Mouse (Mus musculus) lung, postnatal 0 days (tissue): ENCODE data around the gene Nme8. TPM values are rescaled to one million over a fixed set of nuclear protein-coding genes. Genes with fewer than 3 reads are reported as not detected.
A peak's percentile ranks its signal among the peaks of the same experiment; 100 is the strongest.

Source experiments
- ATAC-seq: fragments of 200-750 bp; cut with Nextera tagmentation; 2 replicates; pipeline ENCODE4 v1.8.0; 2017; ENCODE audit warnings: moderate library complexity
- DNase-seq: peaks from one replicate; pipeline ENCODE4 v3.0.0-alpha.2; 2016; ENCODE audit warnings: low spot score
- H3K27ac ChIP-seq: fragments of 300-500 bp; sonication (generic); 2 replicates; pipeline ENCODE4 v1.5.1; 2014; ENCODE audit warnings: antibody characterized with exemption, mild to moderate bottlenecking, low read length, mixed read lengths
- H3K27me3 ChIP-seq: fragments of 300-500 bp; sonication (generic); replicated peaks from 2 replicates; pipeline ENCODE4 v1.6.1; 2014; ENCODE audit warnings: low read length, mixed read lengths; ENCODE audit not compliant: insufficient read depth
- H3K36me3 ChIP-seq: fragments of 300-500 bp; sonication (generic); 2 replicates; pipeline ENCODE4 v1.6.1; 2014; ENCODE audit warnings: low read length, mixed read lengths; ENCODE audit not compliant: insufficient read depth
- H3K4me1 ChIP-seq: fragments of 300-500 bp; sonication (generic); 2 replicates; pipeline ENCODE4 v1.6.1; 2014; ENCODE audit warnings: antibody characterized with exemption, low read depth, low read length, mixed read lengths; ENCODE audit not compliant: insufficient read depth
- H3K4me2 ChIP-seq: fragments of 300-500 bp; sonication (generic); replicated peaks from 2 replicates; pipeline ENCODE4 v1.6.1; 2014; ENCODE audit warnings: low read depth, mild to moderate bottlenecking, low read length, moderate library complexity, mixed read lengths
- H3K4me3 ChIP-seq: fragments of 300-500 bp; sonication (generic); 2 replicates; pipeline ENCODE4 v1.5.1; 2014; ENCODE audit warnings: low read depth, low read length
- H3K9ac ChIP-seq: fragments of 300-500 bp; sonication (generic); replicated peaks from 2 replicates; pipeline ENCODE4 v1.6.1; 2014; ENCODE audit warnings: low read depth, mild to moderate bottlenecking
- H3K9me3 ChIP-seq: fragments of 300-500 bp; sonication (generic); 2 replicates; pipeline ENCODE4 v1.6.1; 2016; ENCODE audit warnings: low read length, mixed read lengths
- CTCF ChIP-seq: IDR thresholded peaks from 2 replicates; pipeline ENCODE4 v1.5.1; 2016; ENCODE audit warnings: antibody characterized with exemption, mild to moderate bottlenecking
- EP300 ChIP-seq: IDR thresholded peaks from 2 replicates; pipeline ENCODE4 v1.6.1; 2016; ENCODE audit warnings: antibody characterized with exemption, mild to moderate bottlenecking, control low read depth
- whole genome bisulfite sequencing: fragments of 180-500 bp; shearing (Covaris S2); extraction: QIAGEN DNeasy Blood & Tissue Kit; methylation state at CpG from one replicate; pipeline ENCODE4 v1.1.7; 2014; 5-methylcytosine and 5-hydroxymethylcytosine counted together
- polyA plus RNA-seq: library from polyadenylated mRNA; unstranded; fragments of >200 nt; fragmentation: Nextera tagmentation; extraction: Ambion mirVana; gene quantifications from 2 replicates; pipeline ENCODE4 v1.2.1, GENCODE M21; 2015

Gene Nme8
- polyA plus RNA-seq: 0.11 TPM in 1 of 2 replicates, not detected in the other

DNA sequence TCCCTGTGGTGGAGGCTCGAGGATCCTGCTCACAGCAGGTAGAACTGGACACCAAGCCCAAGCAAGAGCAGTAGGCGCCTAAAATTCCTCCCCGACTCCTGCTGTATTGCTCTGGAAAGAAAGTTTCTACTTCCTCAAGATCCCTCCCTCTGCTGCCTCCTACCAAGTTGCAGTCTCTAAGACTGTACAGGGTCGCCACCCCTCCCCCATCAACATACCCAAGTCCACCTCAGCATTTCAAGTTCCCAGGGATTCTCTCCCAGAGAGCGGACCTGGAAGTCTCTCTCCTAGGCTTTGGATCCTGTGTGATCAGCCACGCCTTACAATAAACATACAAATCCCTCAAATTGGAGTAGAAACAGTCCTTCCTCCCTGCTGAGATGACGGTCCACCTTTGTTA lies at the start of gene Nme8:
TSS of gene Nme8 (minus strand) at position 5 of the 400 bp plus-strand sequence.
- Histone ChIP-seq H3K4me1 (no peaks in the 10 kb centered on the region), H3K4me3 (no peak within 1 kb of the TSS), H3K27me3 (no peaks in the 10 kb centered on the region), H3K9ac (no peak within 1 kb of the TSS), H3K9me3 (no peaks in the 10 kb centered on the region), H3K27ac (no peak within 1 kb of the TSS), H3K36me3 (no peaks in the 10 kb centered on the region), H3K4me2 (0 out of 2 replicates have a peak within 1 kb of the TSS, but pooled peaks have one; percentile 14)
- TF ChIP-seq EP300 (no peak), CTCF (no peak)
- 18% methylated on average over 7 of the region's 7 CpGs for WGBS
- DNase-seq (no peak), ATAC-seq (no peak)

- Histone ChIP-seq H3K4me3 (no peak overlapping the region), H3K9ac (no peak overlapping the region), H3K4me1 (no peaks in the 10 kb centered on the region), H3K9me3 (no peaks in the 10 kb centered on the region), H3K4me2 (no peak overlapping the region), H3K36me3 (no peaks in the 10 kb centered on the region), H3K27ac (no peak overlapping the region), H3K27me3 (no peaks in the 10 kb centered on the region)
- no peak for DNase-seq
- 55% methylated on average over 2 of the region's 2 CpGs for WGBS
- ATAC-seq: no peak
- TF ChIP-seq EP300 (no peak), CTCF (no peak)
Measured at GRCm38 (mm10) chr13:19745741-19746140, 48.1 kb upstream of the Nme8 start.

DNA sequence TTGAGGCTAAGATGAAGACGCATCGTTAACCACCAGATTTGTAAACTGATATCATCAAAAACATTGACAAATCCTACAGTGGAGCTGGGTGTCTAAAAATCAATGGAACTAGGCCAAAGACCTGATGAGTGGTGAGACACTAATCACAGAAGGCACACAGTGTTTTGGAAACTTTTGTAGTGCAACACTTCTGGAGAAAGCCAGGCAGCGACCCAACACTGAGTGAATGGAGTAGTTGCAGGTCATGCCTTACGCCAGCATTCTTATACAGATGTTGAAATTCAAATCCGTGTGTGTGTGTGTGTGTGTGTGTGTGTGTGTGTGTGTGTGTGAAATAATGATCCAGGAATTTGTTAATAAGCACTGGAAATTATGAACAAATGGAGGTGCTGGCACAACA lies 46.9 kb upstream of the Nme8 start:
- WGBS: 69% methylated on average over 5 of the region's 5 CpGs
- ATAC-seq (peak; percentile 71), DNase-seq (peak; percentile 68)
- TF ChIP-seq EP300 (0 out of 2 replicates have a peak, but pooled peaks have one; percentile 11), CTCF (no peak)
- Histone ChIP-seq H3K4me3 (no peak overlapping the region), H3K9me3 (no peaks in the 10 kb centered on the region), H3K36me3 (no peaks in the 10 kb centered on the region), H3K4me1 (no peaks in the 10 kb centered on the region), H3K4me2 (no peak overlapping the region), H3K27me3 (no peaks in the 10 kb centered on the region), H3K27ac (no peak overlapping the region), H3K9ac (no peak overlapping the region)

GRCm38 (mm10) chr13:19734597-19734996 lies 37.0 kb upstream of the Nme8 start:
- H3K4me3 ChIP-seq: no peak overlapping the region
- H3K9ac ChIP-seq: no peak overlapping the region
- ATAC-seq (no peak), DNase-seq (no peak)
- no peaks in the 10 kb centered on the region for H3K27me3 ChIP-seq
- H3K4me1 ChIP-seq: no peaks in the 10 kb centered on the region
- H3K36me3 ChIP-seq: no peaks in the 10 kb centered on the region
- no peak overlapping the region for H3K27ac ChIP-seq
- no peak overlapping the region for H3K4me2 ChIP-seq
- TF ChIP-seq EP300 (no peak), CTCF (no peak)
- no peaks in the 10 kb centered on the region for H3K9me3 ChIP-seq
- WGBS: 84% methylated on average over 5 of the region's 5 CpGs

- DNase-seq (peak; percentile 22), ATAC-seq (no peak)
- no peak overlapping the region for H3K9ac ChIP-seq
- no peaks in the 10 kb centered on the region for H3K27me3 ChIP-seq
- H3K4me3 ChIP-seq: no peak overlapping the region
- 12% methylated on average over 2 of the region's 2 CpGs for WGBS
- no peak overlapping the region for H3K27ac ChIP-seq
- no peaks in the 10 kb centered on the region for H3K4me1 ChIP-seq
- H3K9me3 ChIP-seq: no peaks in the 10 kb centered on the region
- TF ChIP-seq EP300 (no peak), CTCF (no peak)
- H3K36me3 ChIP-seq: no peaks in the 10 kb centered on the region
- no peak overlapping the region for H3K4me2 ChIP-seq
Measured at GRCm38 (mm10) chr13:19730826-19731225, 33.2 kb upstream of the Nme8 start.

GRCm38 (mm10) chr13:19718954-19719353 lies 21.4 kb upstream of the Nme8 start:
- TF ChIP-seq CTCF: no peak
- TF ChIP-seq EP300: no peak
- no peaks in the 10 kb centered on the region for H3K36me3 ChIP-seq
- H3K9me3 ChIP-seq: no peaks in the 10 kb centered on the region
- no peaks in the 10 kb centered on the region for H3K4me1 ChIP-seq
- no peak overlapping the region for H3K4me2 ChIP-seq
- 20% methylated on average over 5 of the region's 5 CpGs for WGBS
- no peak overlapping the region for H3K27ac ChIP-seq
- no peaks in the 10 kb centered on the region for H3K27me3 ChIP-seq
- no peak overlapping the region for H3K9ac ChIP-seq
- DNase-seq (peak; percentile 13), ATAC-seq (no peak)
- no peak overlapping the region for H3K4me3 ChIP-seq

DNA sequence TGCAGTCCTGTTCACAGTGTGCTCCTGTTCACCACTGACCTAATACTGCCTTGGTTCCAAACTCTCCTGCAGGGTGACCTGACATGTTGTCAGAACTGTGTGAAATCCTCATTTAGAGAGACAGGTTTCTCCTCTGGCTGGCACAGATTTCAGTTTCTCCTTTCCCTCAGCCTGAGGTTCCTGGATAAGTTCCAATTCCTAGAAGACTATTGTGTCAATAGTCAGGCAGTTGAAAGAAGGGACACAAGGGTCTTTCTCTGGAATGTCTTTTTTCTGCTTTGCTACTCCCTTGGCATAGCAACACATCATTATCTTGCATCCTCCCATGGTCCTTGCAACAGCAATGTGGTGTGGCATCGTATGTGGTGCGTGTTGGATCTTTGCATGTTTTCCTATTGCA lies 19.6 kb upstream of the Nme8 start:
- Histone ChIP-seq H3K36me3 (no peaks in the 10 kb centered on the region), H3K9ac (no peak overlapping the region), H3K4me3 (no peak overlapping the region), H3K27me3 (no peaks in the 10 kb centered on the region), H3K4me2 (no peak overlapping the region), H3K9me3 (no peaks in the 10 kb centered on the region), H3K27ac (no peak overlapping the region), H3K4me1 (no peaks in the 10 kb centered on the region)
- 60% methylated on average over 2 of the region's 2 CpGs for WGBS
- TF ChIP-seq CTCF (no peak), EP300 (no peak)
- no peak for ATAC-seq
- DNase-seq: no peak
